Mouse (Mus musculus) adrenal gland, adult 10 weeks (tissue): ENCODE results near the gene Stx8. TPM values are rescaled to one million over a fixed set of nuclear protein-coding genes. Genes with fewer than 3 reads are reported as not detected.

ENCODE experiments used
- polyA plus RNA-seq: library from polyadenylated mRNA; stranded (reverse); fragments of 350-450 nt; fragmentation: Illumina TruSeq; extraction: RNeasy Lipid Tissue Mini Kit (QIAGEN cat#74804); gene quantifications from one replicate; pipeline ENCODE4 v1.2.3, GENCODE M21; 2014; ENCODE audit warnings: low read depth, low replicate concordance

The Stx8 gene
- polyA plus RNA-seq: 28.4 TPM

DNA sequence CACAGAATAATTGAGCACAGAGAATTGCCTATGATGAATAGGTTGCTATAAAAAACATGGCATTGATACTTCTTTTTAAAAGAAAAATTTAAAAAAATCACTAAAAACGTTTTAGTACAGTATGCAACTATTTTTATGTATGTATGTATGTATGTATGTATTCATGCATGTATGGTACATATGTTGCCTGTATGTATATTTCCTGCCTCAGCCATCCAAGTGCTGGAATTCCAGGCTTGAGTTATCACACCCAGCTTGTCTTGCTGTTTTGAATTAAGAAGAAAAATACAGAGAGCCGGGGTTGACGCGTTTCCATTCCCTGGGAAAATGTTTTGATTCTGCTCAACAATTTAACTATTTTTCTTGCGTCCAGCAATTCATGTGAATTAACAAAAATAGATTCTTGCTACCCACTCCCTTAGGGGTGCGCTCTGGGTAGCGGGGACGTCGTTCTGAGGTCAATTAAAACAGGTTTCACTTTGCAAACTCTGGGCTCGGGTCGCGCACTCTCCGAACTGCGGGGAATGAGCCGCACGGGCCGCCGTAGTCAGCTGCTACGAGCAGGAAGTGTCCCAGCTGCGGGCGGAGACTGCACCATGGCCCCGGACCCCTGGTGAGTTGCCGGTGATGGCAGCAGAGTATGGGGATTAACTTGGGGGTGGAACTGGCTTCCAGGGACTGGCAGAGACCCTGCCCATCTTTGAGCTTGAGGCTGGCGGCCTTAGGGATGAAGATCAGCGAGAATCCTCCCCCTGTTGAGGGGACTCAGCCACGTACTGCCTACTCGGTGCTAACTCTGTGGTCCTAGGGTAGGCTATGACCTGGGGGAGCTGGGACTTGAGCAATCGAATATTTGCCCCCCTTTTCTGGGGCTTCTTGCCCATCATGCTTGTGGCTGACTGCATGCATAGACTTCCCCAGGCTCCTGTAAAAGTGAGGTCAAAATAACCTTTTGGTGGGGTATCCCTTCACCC, at the start of gene Stx8:
Gene Stx8, plus strand, starts transcription at position 289 of the 974 bp plus-strand sequence.

DNA sequence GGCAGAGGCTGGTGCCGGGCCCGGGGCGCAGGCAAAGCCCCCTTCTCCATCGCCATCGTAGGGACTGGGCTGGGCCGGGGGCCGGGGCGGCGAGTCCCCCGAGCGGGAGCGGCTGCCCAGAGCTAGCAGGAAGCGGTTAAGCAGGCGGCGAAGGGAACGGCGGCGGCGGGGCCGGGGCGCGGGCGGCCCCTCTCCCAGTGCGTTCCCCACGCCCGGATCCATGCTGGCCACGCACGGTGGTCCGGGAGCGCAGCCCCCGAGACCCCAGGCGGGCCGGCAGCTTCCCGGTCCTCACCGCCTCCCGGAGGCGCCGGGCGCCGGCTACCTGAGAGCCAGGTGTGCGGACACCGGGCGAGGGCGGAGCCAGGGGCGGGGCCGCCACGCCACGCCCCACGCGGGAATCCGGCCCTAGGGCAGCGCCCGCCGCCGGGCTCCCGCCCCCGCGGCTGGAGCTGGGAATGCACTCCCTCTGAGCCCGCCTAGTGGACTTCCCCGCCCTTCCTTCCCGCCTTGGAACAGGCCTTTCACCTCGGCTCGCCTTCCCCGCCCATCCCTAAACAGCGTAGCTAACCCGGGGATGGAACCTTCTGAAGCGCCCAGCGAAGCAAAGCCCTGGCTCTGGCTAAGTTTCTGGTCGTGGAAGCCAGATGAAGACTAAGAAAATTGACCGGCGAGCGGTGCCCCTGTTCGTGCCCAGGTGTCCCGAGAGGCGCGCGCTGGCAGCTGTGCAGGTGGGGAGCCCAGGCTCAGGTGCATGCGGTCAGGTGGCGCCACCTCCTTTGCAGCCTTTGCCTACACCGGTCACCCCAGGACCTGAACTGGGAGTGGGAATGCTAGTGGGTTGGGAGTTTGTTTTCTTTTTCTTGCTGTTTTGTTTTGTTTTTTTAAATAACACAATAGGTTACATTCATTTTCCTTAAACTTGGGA, 43.9 kb upstream of the Stx8 start, which contains the start of gene Usp43:
Gene Usp43, minus strand, starts transcription at position 327 of the 928 bp plus-strand sequence.

DNA sequence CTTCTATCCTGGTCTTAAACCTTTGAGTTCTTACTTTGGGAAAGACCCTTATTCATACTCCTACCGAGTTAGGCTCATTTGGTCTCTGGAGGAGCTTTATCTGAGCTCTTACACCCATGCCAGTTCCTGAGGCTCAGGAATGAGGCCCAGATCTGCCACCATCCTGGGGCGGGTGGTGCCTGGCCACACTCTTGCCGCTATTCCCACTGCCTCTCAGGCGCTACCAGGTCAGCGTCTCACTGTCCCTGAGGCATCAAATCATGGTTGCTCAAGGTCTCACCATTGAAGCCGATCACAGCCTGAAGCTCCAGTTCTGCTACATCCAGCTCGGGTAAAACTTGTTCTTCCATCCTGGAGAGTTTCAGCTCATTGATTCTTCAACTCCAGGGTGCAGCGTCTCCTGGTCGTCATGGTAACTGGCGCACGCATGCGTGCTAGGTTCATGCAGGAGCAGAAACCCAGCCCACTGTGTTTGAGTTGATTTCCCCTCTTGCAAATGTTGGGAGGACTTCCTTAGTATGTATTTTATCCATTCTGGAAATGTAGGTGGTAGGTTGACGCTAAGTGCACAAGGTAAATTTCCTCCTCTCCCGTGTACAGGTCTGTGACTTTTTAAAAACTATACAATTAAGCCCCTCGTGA, 630 bp upstream of the Stx8 start, which contains the start of gene Cfap52:
Gene Cfap52, minus strand, starts transcription at position 410 of the 642 bp plus-strand sequence.

Other genes with a start within 250 kb of the Stx8 start
- 0.35 TPM for gene Glp2r, start 195.0 kb upstream of the Stx8 start, polyA plus RNA-seq
- gene Gsg1l2, start 191.6 kb upstream of the Stx8 start, polyA plus RNA-seq: not detected
- not detected for gene Dhrs7c, start 168.0 kb upstream of the Stx8 start, polyA plus RNA-seq
- gene Usp43, start 44.0 kb upstream of the Stx8 start, polyA plus RNA-seq: 0.23 TPM
- gene Cfap52, start 542 bp upstream of the Stx8 start, polyA plus RNA-seq: not detected